Mouse (Mus musculus): ENCODE measurements around the gene Acer1.

Acer1 gene

GRCm38 (mm10) chr17:56982013-56982412 is at the start of gene Acer1:
Gene Acer1, minus strand, starts transcription at chr17:56982126.
- in situ Hi-C loops (cut with MboI), result no loop called here

- in situ Hi-C loops (cut with MboI), result no loop called here
Measured at GRCm38 (mm10) chr17:57030931-57031660, 49.2 kb upstream of the Acer1 start, which contains the start of gene Khsrp. Gene Khsrp, minus strand, starts transcription at chr17:57031522.

DNA sequence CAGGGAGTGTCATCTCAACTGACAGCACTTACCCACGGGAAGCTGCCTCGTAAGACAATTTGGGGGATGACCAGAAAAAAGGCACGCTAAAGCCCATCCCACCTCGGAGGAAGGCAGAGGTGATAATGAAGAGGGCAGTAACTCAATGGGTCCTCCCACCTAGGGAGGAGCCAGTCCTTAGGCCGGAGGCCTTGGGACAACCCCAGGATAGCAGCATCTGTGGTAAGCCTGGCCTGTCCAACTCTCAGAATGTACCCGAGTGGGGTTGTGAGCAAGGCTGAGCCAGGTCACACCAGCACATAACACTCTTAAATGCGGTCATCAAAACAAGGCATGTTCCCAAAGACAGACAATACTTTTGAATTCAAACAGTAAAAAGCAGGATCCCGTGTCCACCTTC is 47.8 kb upstream of the Acer1 start:
- in situ Hi-C loops (cut with MboI), result no loop called here

DNA sequence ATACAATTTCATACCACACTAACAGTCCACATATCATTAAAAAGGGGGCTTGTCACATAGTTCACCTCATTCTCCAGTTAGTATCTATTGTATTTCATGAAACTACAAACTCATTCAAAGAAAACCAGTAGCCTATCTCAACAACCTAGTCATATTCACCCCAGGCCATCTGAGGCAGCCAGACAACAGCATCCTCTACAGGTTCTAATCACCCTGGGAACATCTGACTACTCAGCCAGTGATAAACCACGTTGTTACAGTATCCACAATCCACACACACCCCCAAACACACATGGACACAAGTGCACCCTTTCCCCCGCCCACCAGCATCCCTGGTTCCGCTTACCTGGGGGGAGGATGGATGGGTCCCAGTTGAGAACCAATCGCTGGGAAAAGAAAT is 45.5 kb upstream of the Acer1 start:
- in situ Hi-C loops (cut with MboI), result no loop called here

- in situ Hi-C loops (cut with MboI), result no loop called here
Measured at GRCm38 (mm10) chr17:57020960-57021359, 39.0 kb upstream of the Acer1 start.

GRCm38 (mm10) chr17:57019693-57020092 is 37.8 kb upstream of the Acer1 start:
- in situ Hi-C loops (cut with MboI), result no loop called here

- in situ Hi-C loops (cut with MboI), result no loop called here
Measured at GRCm38 (mm10) chr17:57012245-57012795, 30.4 kb upstream of the Acer1 start.

DNA sequence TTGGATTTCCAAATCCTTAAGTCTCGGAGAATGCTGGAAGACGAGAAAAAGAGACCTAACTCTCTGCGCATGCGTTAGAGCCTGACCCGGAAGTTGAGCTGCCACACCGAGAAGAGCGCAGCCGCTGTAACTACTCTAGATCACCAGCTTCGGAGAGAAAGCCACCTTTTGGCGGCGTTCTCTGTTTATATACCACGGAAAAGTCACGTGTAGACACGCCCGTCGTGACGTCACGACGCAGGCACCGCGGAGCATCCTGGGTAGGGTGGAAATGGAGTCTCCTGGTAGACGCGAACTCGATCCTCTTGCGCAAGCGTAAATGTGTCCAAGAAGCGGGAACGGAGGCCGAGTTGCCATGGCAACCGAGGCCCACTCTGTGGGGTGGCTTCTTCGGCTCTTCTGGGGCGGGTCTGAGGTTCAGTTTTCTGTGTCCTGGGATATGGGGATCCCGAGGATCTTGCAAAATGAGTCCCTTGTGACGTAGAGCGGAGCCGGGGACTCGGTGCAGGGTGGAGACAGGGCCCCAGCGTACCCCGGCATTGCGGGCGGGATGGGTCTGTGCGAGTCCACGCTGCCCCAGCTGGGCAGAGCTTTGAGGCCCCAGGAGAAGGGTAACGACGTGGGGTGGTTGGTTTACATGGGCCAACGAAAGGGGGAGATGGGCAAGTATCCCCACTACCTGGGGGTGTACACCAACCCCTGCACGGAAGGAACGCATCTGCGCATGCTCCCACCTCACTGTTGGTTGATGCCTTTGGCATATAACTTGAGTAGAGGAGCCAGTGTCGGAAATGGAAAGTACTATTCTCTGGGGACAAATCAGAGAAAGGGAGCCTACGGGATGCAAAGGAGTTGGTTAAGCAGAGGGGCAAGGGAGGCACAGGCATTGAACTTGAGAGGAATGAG is 29.6 kb upstream of the Acer1 start, which contains the start of the genes Gtf2f1 and Gm17949:
Gtf2f1 (minus strand) TSS at position 53 of the 906 bp plus-strand sequence.
Gm17949 (plus strand) TSS at position 234 of the 906 bp plus-strand sequence.
- in situ Hi-C loops (cut with MboI), result no loop called here

DNA sequence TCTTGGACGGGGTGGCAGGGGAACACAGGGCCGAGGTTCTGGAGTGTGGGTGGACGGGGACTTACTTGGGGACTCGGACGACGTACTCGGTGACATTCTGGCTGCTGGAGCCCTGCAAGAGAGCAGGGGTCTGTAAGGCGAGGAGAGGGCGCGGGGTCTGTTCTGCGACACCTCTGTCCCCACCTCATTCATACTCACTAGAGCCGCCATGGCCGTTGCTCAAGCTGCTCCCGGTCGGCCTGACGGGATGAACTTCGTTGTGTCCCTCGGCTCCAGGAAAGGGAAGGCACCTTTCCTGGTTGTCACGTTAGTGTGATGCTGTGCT is 28.9 kb upstream of the Acer1 start:
- in situ Hi-C loops (cut with MboI), result no loop called here

- in situ Hi-C loops (cut with MboI), result no loop called here
Measured at GRCm38 (mm10) chr17:57007137-57007905, 25.4 kb upstream of the Acer1 start.

- in situ Hi-C loops (cut with MboI), result no loop called here
Measured at GRCm38 (mm10) chr17:57003994-57004393, 22.1 kb upstream of the Acer1 start.

DNA sequence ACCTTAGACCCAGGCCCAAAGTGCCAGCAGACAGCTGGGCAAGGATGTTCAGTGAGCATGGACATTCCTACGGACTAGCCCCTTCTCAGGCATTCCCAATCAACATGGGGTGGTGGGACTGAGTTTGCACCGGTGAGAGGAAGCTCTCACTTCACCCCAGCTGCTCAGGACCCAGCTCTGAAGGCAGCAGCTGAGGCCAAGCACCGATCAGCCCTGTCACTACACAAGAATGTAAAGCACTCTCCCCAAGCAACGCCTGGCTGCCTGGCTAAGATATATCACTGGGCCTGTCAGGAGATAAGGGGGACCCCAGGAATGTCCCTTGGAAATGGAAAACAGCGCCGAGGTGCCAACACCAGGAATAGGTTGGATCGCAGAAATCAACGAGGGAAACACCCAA is 19.3 kb upstream of the Acer1 start:
- in situ Hi-C loops (cut with MboI), result no loop called here

- in situ Hi-C loops (cut with MboI), result loop anchor here (5.0 to 10.0 kb wide), 2 partner anchors 167 to 335 kb away; no protein-coding TSS in a partner anchor
Measured at GRCm38 (mm10) chr17:56999968-57000609, 18.2 kb upstream of the Acer1 start, which contains the start of gene Pspn. Gene Pspn, minus strand, starts transcription at chr17:57000018.

GRCm38 (mm10) chr17:56999414-56999813 is 17.5 kb upstream of the Acer1 start:
- in situ Hi-C loops (cut with MboI), result loop anchor here (5.0 to 10.0 kb wide), 2 partner anchors 168 to 335 kb away; no protein-coding TSS in a partner anchor

- in situ Hi-C loops (cut with MboI), result loop anchor here (5.0 to 10.0 kb wide), 2 partner anchors 170 to 338 kb away; no protein-coding TSS in a partner anchor
Measured at GRCm38 (mm10) chr17:56997029-56997667, 15.2 kb upstream of the Acer1 start, which contains the start of gene Alkbh7. Gene Alkbh7, plus strand, starts transcription at chr17:56997339.

- in situ Hi-C loops (cut with MboI), result loop anchor here (5.0 to 10.0 kb wide), 2 partner anchors 171 to 338 kb away; no protein-coding TSS in a partner anchor
Measured at GRCm38 (mm10) chr17:56996506-56996905, 14.6 kb upstream of the Acer1 start.

GRCm38 (mm10) chr17:56995046-56995445 is 13.1 kb upstream of the Acer1 start:
- in situ Hi-C loops (cut with MboI), result loop anchor here (5.0 to 10.0 kb wide), 2 partner anchors 172 to 340 kb away; no protein-coding TSS in a partner anchor

- in situ Hi-C loops (cut with MboI), result loop anchor here (10.0 kb wide), 1 partner anchor 344 kb away; no protein-coding TSS in a partner anchor
Measured at GRCm38 (mm10) chr17:56990966-56991365, 9.0 kb upstream of the Acer1 start.

- in situ Hi-C loops (cut with MboI), result loop anchor here (10.0 kb wide), 1 partner anchor 345 kb away; no protein-coding TSS in a partner anchor
Measured at GRCm38 (mm10) chr17:56990115-56990746, 8.3 kb upstream of the Acer1 start, which contains the start of gene Clpp. Gene Clpp, plus strand, starts transcription at chr17:56990305.
